ENCODE assay signal across 19 mouse cellular contexts in genomic region chr4:151229073-151229472, GRCm38 (mm10).
A peak's percentile ranks its signal among the peaks of the same experiment; 100 is the strongest.
DNase-seq lines count a peak whose midpoint lies in the region; ATAC-seq and TF ChIP-seq lines count a peak whose summit lies in the region.
"Had no signal": no experiment of that assay in that cellular context is flagged by ENCODE, and none has a peak within 500 bp of the region (broad histone marks: within the 10 kb centered on the region; RNA-seq: fewer than 3 reads in every experiment).

No protein-coding gene starts in this region.

- DNase-seq in lung, embryonic 14.5 days = peak; percentile 26
- no peak for DNase-seq in lung, adult 2 months
- no peak for DNase-seq in midbrain, embryonic 10.5 days (ENCODE audit: low spot score)
- no peak for DNase-seq in midbrain, embryonic 11.5 days (ENCODE audit: low spot score, missing footprints)
- DNase-seq in NIH3T3 (ENCODE audit: low read depth) = peak; percentile 6
- DNase-seq in heart, postnatal 4 days = no peak
- DNase-seq: adrenal gland, adult 8-10 months; adrenal gland, postnatal 36 days; cerebellum, adult 2 months; cerebellum, postnatal 10 days; gastrocnemius, adult 2 months; gastrocnemius, postnatal 25 days had no signal

- H3K4me2 ChIP-seq in lung, embryonic 14.5 days = no peak overlapping the region
- H3K4me2 ChIP-seq in midbrain, embryonic 11.5 days = no peak overlapping the region
- H3K4me2 ChIP-seq: embryonic facial prominence, embryonic 15.5 days; heart, embryonic 12.5 days had no signal

- WGBS in lung, embryonic 14.5 days = 40% methylated on average over 6 of the region's 6 CpGs
- 44% methylated on average over 6 of the region's 6 CpGs for WGBS in lung, adult 2 months
- 78% methylated on average over 6 of the region's 6 CpGs for WGBS in midbrain, embryonic 10.5 days
- WGBS in midbrain, embryonic 11.5 days = 71% methylated on average over 6 of the region's 6 CpGs

- TF ChIP-seq POLR2A in lung, adult 2 months (IDR thresholded peaks at IDR 0.05; ENCODE audit: borderline replicate concordance, extremely low read depth, low read depth, low read length) = no peak

- H3K4me1 ChIP-seq in lung, embryonic 14.5 days (ENCODE audit: insufficient read depth) = no peaks in the 10 kb centered on the region
- H3K4me1 ChIP-seq in lung, adult 2 months (ENCODE audit: control insufficient read depth, insufficient read depth, low read length) = no peaks in the 10 kb centered on the region
- H3K4me1 ChIP-seq in midbrain, embryonic 10.5 days = peaks cover 27% of the 10 kb centered on the region
- peaks cover 4% of the 10 kb centered on the region for H3K4me1 ChIP-seq in midbrain, embryonic 11.5 days (ENCODE audit: control insufficient read depth, insufficient read depth, low read length)
- H3K4me1 ChIP-seq: embryonic facial prominence, embryonic 15.5 days; heart, embryonic 12.5 days had no signal

- no peaks in the 10 kb centered on the region for H3K36me3 ChIP-seq in lung, embryonic 14.5 days (ENCODE audit: insufficient read depth)
- no peaks in the 10 kb centered on the region for H3K36me3 ChIP-seq in midbrain, embryonic 10.5 days
- no peaks in the 10 kb centered on the region for H3K36me3 ChIP-seq in midbrain, embryonic 11.5 days (ENCODE audit: control insufficient read depth, insufficient read depth, low read length)
- H3K36me3 ChIP-seq: embryonic facial prominence, embryonic 15.5 days; forebrain, embryonic 10.5 days; heart, embryonic 12.5 days had no signal

- no peaks in the 10 kb centered on the region for H3K27me3 ChIP-seq in lung, embryonic 14.5 days (ENCODE audit: insufficient read depth, low read length)
- H3K27me3 ChIP-seq in midbrain, embryonic 10.5 days (ENCODE audit: low read depth, poor library complexity, severe bottlenecking) = peaks cover 16% of the 10 kb centered on the region; the same call in 1 of the 2 replicates
- H3K27me3 ChIP-seq in midbrain, embryonic 11.5 days (ENCODE audit: control insufficient read depth, insufficient read depth, low read length) = no peaks in the 10 kb centered on the region
- H3K27me3 ChIP-seq: CH12.LX; embryonic facial prominence, embryonic 15.5 days had no signal

- H3K27ac ChIP-seq in lung, embryonic 14.5 days (ENCODE audit: low read depth) = no peak overlapping the region
- H3K27ac ChIP-seq in midbrain, embryonic 10.5 days (replicated peaks) = 0 out of 2 replicates have a peak overlapping the region, but pooled peaks have one; percentile 9
- H3K27ac ChIP-seq in midbrain, embryonic 11.5 days (ENCODE audit: low read depth, low read length) = no peak overlapping the region
- H3K27ac ChIP-seq: embryonic facial prominence, embryonic 15.5 days; forebrain, embryonic 10.5 days; gastrocnemius, adult 2 months had no signal

- no peaks in the 10 kb centered on the region for H3K9me3 ChIP-seq in lung, embryonic 14.5 days (ENCODE audit: low read depth, low read length)
- no peaks in the 10 kb centered on the region for H3K9me3 ChIP-seq in midbrain, embryonic 10.5 days (replicated peaks)
- no peaks in the 10 kb centered on the region for H3K9me3 ChIP-seq in midbrain, embryonic 11.5 days (ENCODE audit: control insufficient read depth, low read length)
- H3K9me3 ChIP-seq: embryonic facial prominence, embryonic 15.5 days; forebrain, embryonic 10.5 days; heart, embryonic 12.5 days had no signal

- peak; percentile 61; the same call in 1 of the 2 replicates for ATAC-seq in lung, embryonic 14.5 days (ENCODE audit: insufficient read depth)
- no peak for ATAC-seq in midbrain, embryonic 11.5 days (ENCODE audit: low FRiP score)
- no peak for ATAC-seq in megakaryocyte, adult 5-6 weeks (ENCODE audit: poor library complexity, severe bottlenecking)
- ATAC-seq: forebrain, embryonic 14.5 days had no signal

- TF ChIP-seq CTCF in lung, embryonic 14.5 days (IDR thresholded peaks at IDR 0.05; ENCODE audit: low read depth) = no peak
- TF ChIP-seq CTCF in lung, adult 2 months (IDR thresholded peaks at IDR 0.05; ENCODE audit: insufficient read depth, low read length) = no peak

- H3K9ac ChIP-seq in lung, embryonic 14.5 days = no peak overlapping the region
- no peak overlapping the region for H3K9ac ChIP-seq in midbrain, embryonic 11.5 days (ENCODE audit: low read length)
- H3K9ac ChIP-seq: embryonic facial prominence, embryonic 15.5 days; heart, embryonic 12.5 days had no signal

- H3K4me3 ChIP-seq in lung, embryonic 14.5 days (ENCODE audit: low read depth, low read length) = no peak overlapping the region
- H3K4me3 ChIP-seq in lung, adult 2 months (replicated peaks; ENCODE audit: extremely low read depth, low read depth, low read length) = no peak overlapping the region
- no peak overlapping the region for H3K4me3 ChIP-seq in midbrain, embryonic 10.5 days
- no peak overlapping the region for H3K4me3 ChIP-seq in midbrain, embryonic 11.5 days (ENCODE audit: low read depth, low read length)
- H3K4me3 ChIP-seq: embryonic facial prominence, embryonic 15.5 days; erythroblast, embryonic 14.5 days; forebrain, embryonic 10.5 days; gastrocnemius, adult 2 months; heart, embryonic 12.5 days had no signal

Comparison
In these comparisons a context has a peak if more than half of its experiments do, and no peak if none do; other contexts are left out.
1. DNase-seq: peak in lung, embryonic 14.5 days (single experiment) and NIH3T3 (single experiment); none in lung, adult 2 months (single experiment), midbrain, embryonic 10.5 days (single experiment), midbrain, embryonic 11.5 days (single experiment) and heart, postnatal 4 days (single experiment).